Mouse (Mus musculus): ENCODE data around the gene Trabd2b. TPM values are rescaled to one million over a fixed set of nuclear protein-coding genes. Genes with fewer than 3 reads are reported as not detected.

Trabd2b gene
- polyA plus RNA-seq, 1 experiment from 2014 or later: 1.8 TPM

DNA sequence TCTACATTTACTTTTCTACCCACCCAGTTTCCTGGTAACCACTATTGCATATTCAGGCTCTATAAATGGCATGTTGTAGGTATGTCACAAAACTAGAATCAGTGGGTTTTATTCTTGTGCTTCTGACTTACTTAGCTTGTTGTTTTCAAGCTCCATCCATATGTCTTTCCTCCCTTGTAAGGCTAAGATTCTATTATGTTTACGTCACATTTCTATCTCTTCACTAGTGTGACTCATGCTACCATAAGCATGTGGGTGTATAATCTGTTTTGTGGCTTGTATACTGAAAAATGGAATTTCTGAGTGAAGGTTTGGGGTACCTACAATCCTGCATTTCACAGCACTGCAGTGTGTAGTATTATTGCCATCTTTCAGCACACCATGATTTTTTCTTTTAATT is 32.2 kb upstream of the Trabd2b start:
- WGBS: 89% methylated on average over 1 of the region's 1 CpGs
- no peak for ATAC-seq (ENCODE audit: low FRiP score, low read depth)
- no peak overlapping the region for H3K27ac ChIP-seq (replicated peaks)
- H3K9me3 ChIP-seq: no peaks in the 10 kb centered on the region
- no peaks in the 10 kb centered on the region for H3K4me1 ChIP-seq
- peaks cover 7% of the 10 kb centered on the region for H3K27me3 ChIP-seq
- H3K36me3 ChIP-seq: no peaks in the 10 kb centered on the region
- H3K9ac ChIP-seq (replicated peaks): no peak overlapping the region
- H3K4me3 ChIP-seq: no peak overlapping the region
- H3K4me2 ChIP-seq (replicated peaks): no peak overlapping the region

DNA sequence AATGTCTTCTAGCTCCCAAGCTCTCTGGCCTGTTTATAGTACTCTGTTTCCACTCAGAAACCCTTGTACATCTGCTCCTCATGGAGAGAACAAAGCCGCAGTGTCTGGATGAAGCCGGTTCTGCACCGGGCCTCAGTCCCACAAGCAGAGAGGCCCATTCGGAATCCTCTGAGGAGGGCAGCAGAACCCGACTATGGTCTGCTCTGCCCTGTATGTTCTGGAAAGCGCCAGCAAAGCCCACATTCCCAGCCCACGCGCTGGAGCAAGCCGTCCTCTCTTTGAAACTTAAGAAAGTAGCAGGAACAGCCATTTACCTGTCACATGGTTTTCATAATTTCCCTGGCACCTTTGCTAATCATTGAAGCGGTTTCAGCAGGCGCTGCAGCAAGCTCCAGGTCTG is 29.0 kb upstream of the Trabd2b start:
- Histone ChIP-seq H3K9me3 (no peaks in the 10 kb centered on the region), H3K4me2 (replicated peaks) (no peak overlapping the region), H3K27me3 (no peaks in the 10 kb centered on the region), H3K27ac (replicated peaks) (no peak overlapping the region), H3K4me1 (peaks cover 3% of the 10 kb centered on the region; the same call in 1 of the 2 replicates), H3K9ac (replicated peaks) (no peak overlapping the region), H3K4me3 (no peak overlapping the region), H3K36me3 (no peaks in the 10 kb centered on the region)
- 88% methylated on average over 11 of the region's 11 CpGs for WGBS
- ATAC-seq (ENCODE audit: low FRiP score, low read depth): no peak

DNA sequence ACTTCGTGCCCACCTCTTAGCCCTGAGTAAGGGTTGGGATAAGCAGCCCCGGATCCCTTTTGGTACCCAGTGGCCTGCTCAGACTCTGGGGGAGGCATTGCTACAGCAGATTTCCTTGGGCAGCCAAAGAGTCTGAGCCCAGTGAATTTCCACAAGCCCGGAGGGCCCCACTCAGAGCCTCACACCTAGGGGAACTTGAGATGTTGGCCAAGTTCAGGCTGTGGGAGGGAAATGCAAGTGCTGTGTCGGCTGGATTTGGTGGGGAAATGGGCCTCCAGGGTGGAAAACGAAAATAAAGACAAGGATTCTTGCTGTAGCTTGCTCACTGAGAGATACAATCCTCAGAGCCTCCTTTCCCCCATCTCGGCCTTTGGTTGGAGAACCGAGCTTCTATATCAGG is 28.0 kb upstream of the Trabd2b start:
- no peak overlapping the region for H3K9ac ChIP-seq (replicated peaks)
- H3K27ac ChIP-seq (replicated peaks): no peak overlapping the region
- 79% methylated on average over 7 of the region's 7 CpGs for WGBS
- peaks cover 9% of the 10 kb centered on the region; the same call in 1 of the 2 replicates for H3K4me1 ChIP-seq
- no peak for ATAC-seq (ENCODE audit: low FRiP score, low read depth)
- no peak overlapping the region for H3K4me2 ChIP-seq (replicated peaks)
- H3K27me3 ChIP-seq: no peaks in the 10 kb centered on the region
- no peaks in the 10 kb centered on the region for H3K9me3 ChIP-seq
- no peak overlapping the region for H3K4me3 ChIP-seq
- no peaks in the 10 kb centered on the region for H3K36me3 ChIP-seq

DNA sequence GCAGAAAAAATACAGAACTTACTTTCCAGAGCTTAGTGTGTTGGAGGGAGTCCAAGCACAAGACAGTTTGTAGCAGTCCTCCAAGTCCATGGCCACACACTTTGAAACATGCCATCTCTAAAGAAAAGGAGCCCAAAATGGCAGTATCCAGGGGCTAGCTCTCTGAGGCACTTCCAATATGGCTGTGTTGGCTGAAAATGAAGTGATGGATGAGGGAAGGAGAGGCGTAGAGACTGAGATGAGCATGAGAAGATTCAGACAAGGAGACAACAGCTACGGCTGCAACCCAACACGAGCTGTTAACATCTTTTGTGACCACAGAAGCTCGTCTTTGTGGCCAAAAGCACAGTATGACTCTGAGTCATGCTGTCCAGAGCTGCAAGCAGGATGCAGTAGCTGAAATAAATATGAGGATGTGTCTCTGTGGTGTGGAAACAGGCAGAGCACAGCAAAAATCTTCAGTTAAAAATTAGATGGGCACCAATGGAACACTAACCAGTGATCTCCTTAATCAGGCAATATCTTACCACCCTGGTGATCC is 27.0 kb upstream of the Trabd2b start:
- Histone ChIP-seq H3K27ac (replicated peaks) (no peak overlapping the region), H3K36me3 (no peaks in the 10 kb centered on the region), H3K4me1 (peaks cover 9% of the 10 kb centered on the region; the same call in 1 of the 2 replicates), H3K9ac (replicated peaks) (no peak overlapping the region), H3K4me2 (replicated peaks) (no peak overlapping the region), H3K27me3 (no peaks in the 10 kb centered on the region), H3K9me3 (no peaks in the 10 kb centered on the region), H3K4me3 (no peak overlapping the region)
- 91% methylated on average over 4 of the region's 4 CpGs for WGBS
- ATAC-seq (ENCODE audit: low FRiP score, low read depth): no peak

DNA sequence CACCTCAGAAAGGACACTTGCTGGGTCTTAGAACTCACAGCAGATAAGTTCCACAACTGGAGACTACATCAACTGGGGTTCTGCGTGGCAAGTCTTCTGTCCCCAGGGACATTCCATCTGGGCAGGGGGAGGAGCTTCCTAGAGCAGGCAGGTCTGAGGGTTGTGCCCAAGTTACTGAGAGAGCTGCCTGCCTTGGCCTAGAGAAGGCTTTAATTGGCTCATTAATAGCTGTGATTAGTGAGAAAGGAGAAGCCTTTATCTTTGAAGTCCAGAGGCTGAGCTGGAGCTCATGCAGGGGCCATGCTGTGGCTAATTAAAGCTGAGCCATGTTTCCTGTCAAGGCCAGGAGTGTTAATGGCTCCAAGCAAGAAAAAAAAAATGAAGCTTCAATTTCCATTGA is 23.9 kb upstream of the Trabd2b start:
- Histone ChIP-seq H3K4me3 (no peak overlapping the region), H3K9ac (replicated peaks) (no peak overlapping the region), H3K9me3 (no peaks in the 10 kb centered on the region), H3K36me3 (no peaks in the 10 kb centered on the region), H3K4me1 (peaks cover 9% of the 10 kb centered on the region; the same call in 1 of the 2 replicates), H3K27ac (replicated peaks) (no peak overlapping the region), H3K4me2 (replicated peaks) (no peak overlapping the region), H3K27me3 (no peaks in the 10 kb centered on the region)
- ATAC-seq (ENCODE audit: low FRiP score, low read depth): peak; percentile 73
- 21% methylated on average over 1 of the region's 1 CpGs for WGBS

DNA sequence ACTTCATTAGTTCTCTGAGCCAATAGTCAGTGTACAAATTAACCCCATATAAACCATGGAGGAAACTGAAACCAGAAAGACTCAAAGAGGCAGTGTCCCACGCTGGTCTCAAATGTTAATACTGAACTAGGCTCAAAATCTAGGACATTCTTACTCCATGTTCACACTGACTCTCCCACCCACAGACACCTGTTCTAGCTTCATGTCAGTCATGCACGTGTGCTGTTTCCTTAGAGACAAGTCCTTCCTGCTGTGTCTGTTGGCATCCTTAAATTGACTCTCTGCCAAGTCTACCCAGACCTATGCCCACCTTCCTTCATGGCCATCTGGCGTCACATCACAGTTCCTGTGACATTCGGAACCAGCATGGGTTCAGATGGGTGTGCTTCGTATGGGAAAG is 21.3 kb upstream of the Trabd2b start:
- Histone ChIP-seq H3K4me1 (peaks cover 9% of the 10 kb centered on the region; the same call in 1 of the 2 replicates), H3K36me3 (no peaks in the 10 kb centered on the region), H3K4me3 (no peak overlapping the region), H3K9me3 (no peaks in the 10 kb centered on the region), H3K27ac (replicated peaks) (no peak overlapping the region), H3K27me3 (no peaks in the 10 kb centered on the region), H3K9ac (replicated peaks) (no peak overlapping the region), H3K4me2 (replicated peaks) (no peak overlapping the region)
- WGBS: 93% methylated on average over 5 of the region's 5 CpGs
- no peak for ATAC-seq (ENCODE audit: low FRiP score, low read depth)

DNA sequence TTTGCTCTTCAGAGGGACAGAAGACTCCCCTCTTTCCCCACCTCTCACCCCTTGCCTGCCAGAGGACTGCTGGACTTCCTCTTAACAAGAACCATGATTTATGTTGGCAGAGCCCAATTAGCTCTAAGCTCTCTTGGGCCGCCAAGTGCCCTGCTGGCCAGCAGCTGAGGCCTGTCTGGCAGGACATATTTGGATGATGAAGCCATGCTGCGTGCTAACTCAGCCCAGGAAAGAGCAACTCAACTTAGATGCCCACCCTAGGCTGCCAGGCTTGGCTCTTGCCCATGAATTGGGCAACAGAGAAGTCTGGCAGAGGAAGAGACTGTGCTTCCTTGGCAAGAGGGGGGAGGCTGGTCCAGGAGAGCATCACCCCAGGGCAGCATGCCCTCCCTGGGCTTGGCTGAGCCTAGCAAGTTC is 20.1 kb upstream of the Trabd2b start:
- 80% methylated on average over 2 of the region's 2 CpGs for WGBS
- ATAC-seq (ENCODE audit: low FRiP score, low read depth): no peak
- Histone ChIP-seq H3K4me3 (no peak overlapping the region), H3K4me1 (peaks cover 9% of the 10 kb centered on the region; the same call in 1 of the 2 replicates), H3K27me3 (no peaks in the 10 kb centered on the region), H3K36me3 (no peaks in the 10 kb centered on the region), H3K9ac (replicated peaks) (no peak overlapping the region), H3K4me2 (replicated peaks) (no peak overlapping the region), H3K9me3 (no peaks in the 10 kb centered on the region), H3K27ac (replicated peaks) (no peak overlapping the region)

DNA sequence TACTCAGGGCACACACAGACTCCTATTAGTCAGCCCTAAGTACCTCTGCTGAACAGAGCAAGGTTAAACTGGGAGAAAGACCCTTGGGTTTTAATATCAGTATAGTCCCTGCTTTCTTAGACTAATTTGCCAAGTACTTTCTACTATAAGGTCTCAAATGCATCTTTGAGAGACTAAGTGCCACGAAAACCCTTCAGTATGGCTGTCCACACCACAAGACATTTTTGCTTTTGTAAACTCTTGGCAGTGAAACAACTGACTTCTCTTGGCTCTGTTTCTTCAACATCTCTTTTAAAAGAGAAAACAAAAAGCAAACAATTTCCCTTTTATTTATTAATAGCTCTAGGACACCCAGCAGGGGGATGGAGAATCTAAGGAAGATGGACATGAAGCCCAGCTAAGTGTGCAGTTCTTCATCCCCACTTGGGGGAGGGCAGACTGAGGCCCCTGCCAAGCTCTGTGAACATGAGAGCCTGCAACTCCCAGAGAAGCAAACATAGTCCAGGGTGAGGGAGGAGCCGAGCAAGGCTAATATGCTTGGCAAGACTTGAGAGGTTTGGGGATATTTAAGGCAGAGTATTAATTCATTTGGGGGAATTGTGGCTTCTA is 18.9 kb upstream of the Trabd2b start:
- Histone ChIP-seq H3K36me3 (no peaks in the 10 kb centered on the region), H3K4me1 (peaks cover 5% of the 10 kb centered on the region; the same call in 1 of the 2 replicates), H3K27me3 (no peaks in the 10 kb centered on the region), H3K9me3 (no peaks in the 10 kb centered on the region), H3K27ac (replicated peaks) (no peak overlapping the region), H3K9ac (replicated peaks) (no peak overlapping the region), H3K4me3 (no peak overlapping the region), H3K4me2 (replicated peaks) (no peak overlapping the region)
- WGBS: 84% methylated on average over 2 of the region's 2 CpGs
- ATAC-seq (ENCODE audit: low FRiP score, low read depth): no peak

DNA sequence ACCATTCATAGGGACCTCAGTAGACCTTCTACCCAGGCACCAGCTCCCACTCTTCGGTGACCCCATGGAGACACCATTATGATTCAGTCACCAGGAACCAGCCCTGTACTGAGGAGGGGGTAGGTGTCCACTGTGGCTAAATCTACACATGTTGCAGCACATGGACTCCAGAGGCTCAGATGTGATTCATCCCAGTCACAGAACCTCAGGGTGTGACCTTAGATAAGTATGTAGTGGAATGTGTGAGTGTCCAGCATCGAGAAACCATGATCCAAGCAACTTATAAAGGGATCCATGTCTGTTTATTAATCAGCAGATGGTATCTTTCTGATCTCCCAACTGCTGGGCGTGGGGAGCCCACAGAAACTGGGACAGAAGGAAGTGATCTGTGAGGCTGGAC is 18.2 kb upstream of the Trabd2b start:
- Histone ChIP-seq H3K4me2 (replicated peaks) (no peak overlapping the region), H3K4me3 (no peak overlapping the region), H3K9me3 (no peaks in the 10 kb centered on the region), H3K27ac (replicated peaks) (no peak overlapping the region), H3K36me3 (no peaks in the 10 kb centered on the region), H3K9ac (replicated peaks) (no peak overlapping the region), H3K4me1 (no peaks in the 10 kb centered on the region), H3K27me3 (no peaks in the 10 kb centered on the region)
- ATAC-seq (ENCODE audit: low FRiP score, low read depth): no peak
- 89% methylated on average over 3 of the region's 3 CpGs for WGBS

DNA sequence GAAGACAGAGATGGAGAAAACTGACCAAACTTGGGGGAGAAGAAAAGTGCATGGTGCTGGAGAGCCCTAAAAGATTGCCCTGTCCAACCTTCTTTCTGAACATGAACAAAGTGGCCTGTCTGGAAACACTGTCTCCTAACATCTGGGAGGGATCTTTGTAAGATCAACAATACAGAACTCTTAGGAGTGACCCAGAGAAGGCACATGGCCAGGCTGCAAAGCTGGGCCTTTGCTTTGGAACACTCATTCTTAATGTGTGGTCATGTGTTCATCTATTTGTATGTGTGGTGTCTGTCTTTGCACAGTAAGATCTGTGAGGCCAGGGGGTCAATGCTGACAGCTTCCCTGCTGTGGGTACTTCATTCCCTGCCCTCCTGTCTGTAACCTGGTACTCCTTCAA is 16.9 kb upstream of the Trabd2b start:
- Histone ChIP-seq H3K9me3 (no peaks in the 10 kb centered on the region), H3K4me1 (no peaks in the 10 kb centered on the region), H3K27ac (replicated peaks) (no peak overlapping the region), H3K36me3 (no peaks in the 10 kb centered on the region), H3K9ac (replicated peaks) (no peak overlapping the region), H3K27me3 (no peaks in the 10 kb centered on the region), H3K4me3 (no peak overlapping the region), H3K4me2 (replicated peaks) (no peak overlapping the region)
- ATAC-seq (ENCODE audit: low FRiP score, low read depth): no peak

DNA sequence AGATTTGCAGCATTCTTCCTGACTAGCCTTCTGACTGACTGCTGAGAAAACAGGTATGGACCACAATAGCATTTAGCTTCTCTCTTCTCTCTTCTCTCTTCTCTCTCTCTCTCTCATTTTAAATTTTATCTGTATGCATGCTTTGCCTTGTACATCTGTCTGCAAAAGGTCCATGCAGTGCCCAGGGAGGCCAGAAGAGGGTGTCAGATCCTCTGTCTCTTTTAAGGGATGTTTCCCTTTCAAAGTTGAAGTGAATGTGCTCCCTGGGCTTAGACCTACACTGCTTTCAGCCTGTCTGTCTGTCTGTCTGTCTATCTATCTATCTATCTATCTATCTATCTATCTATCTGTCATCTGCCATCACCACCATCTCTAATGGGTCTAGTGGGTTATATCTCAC is 8.9 kb upstream of the Trabd2b start:
- Histone ChIP-seq H3K4me1 (no peaks in the 10 kb centered on the region), H3K9ac (replicated peaks) (no peak overlapping the region), H3K27ac (replicated peaks) (no peak overlapping the region), H3K27me3 (no peaks in the 10 kb centered on the region), H3K4me2 (replicated peaks) (no peak overlapping the region), H3K36me3 (no peaks in the 10 kb centered on the region), H3K9me3 (no peaks in the 10 kb centered on the region), H3K4me3 (no peak overlapping the region)
- no peak for ATAC-seq (ENCODE audit: low FRiP score, low read depth)

DNA sequence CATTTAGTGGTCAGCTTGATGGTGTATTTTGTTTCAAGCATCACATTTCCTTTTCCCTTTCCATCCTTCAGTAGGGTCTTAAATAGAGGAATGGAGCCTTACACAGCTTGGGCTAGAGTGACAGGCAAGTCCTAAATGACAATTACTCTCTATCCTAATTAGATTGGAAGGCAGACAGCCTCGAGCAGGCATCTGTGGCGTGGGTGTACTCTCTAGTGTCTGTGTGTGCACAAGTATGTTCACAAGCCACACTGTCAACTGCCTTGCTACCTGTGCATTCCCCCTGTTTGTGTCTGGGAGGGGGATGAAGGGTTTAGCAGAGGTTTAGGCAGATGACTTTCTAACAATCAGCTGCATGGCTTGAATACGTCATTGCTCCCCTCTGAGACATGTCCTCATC is 6.7 kb upstream of the Trabd2b start:
- Histone ChIP-seq H3K27me3 (0 out of 2 replicates have a peak, but pooled peaks cover 2% of the 10 kb centered on the region), H3K9me3 (no peaks in the 10 kb centered on the region), H3K9ac (replicated peaks) (no peak overlapping the region), H3K4me3 (no peak overlapping the region), H3K4me1 (no peaks in the 10 kb centered on the region), H3K36me3 (no peaks in the 10 kb centered on the region), H3K4me2 (replicated peaks) (no peak overlapping the region), H3K27ac (replicated peaks) (no peak overlapping the region)
- 59% methylated on average over 3 of the region's 3 CpGs for WGBS
- no peak for ATAC-seq (ENCODE audit: low FRiP score, low read depth)

Measured in midbrain, embryonic 12.5 days (tissue).